Mouse (Mus musculus) heart, embryonic 11.5 days (tissue): ENCODE measurements around the gene Slc25a13. TPM values are rescaled to one million over a fixed set of nuclear protein-coding genes. Genes with fewer than 3 reads are reported as not detected.
"Not testable (repeated sequence)": the region's sequence is repeated elsewhere in the genome, so short reads cannot be mapped to it uniquely, and the experiment has no call there.

ENCODE experiments used
- ATAC-seq: fragments of 200-750 bp; cut with Nextera tagmentation; replicated peaks from 2 replicates; pipeline ENCODE4 v1.8.0; 2017; ENCODE audit warnings: moderate library complexity; ENCODE audit not compliant: insufficient number of reproducible peaks, low FRiP score, low TSS enrichment
- H3K27ac ChIP-seq: fragments of 300-500 bp; sonication (generic); 2 replicates; pipeline ENCODE4 v1.5.1; 2014; ENCODE audit warnings: mild to moderate bottlenecking, low read depth, low read length
- H3K27me3 ChIP-seq: fragments of 300-500 bp; sonication (generic); 2 replicates; pipeline ENCODE4 v1.6.1; 2014; ENCODE audit warnings: mild to moderate bottlenecking, low read length, mixed read lengths; ENCODE audit not compliant: control insufficient read depth, insufficient read depth
- H3K36me3 ChIP-seq: fragments of 300-500 bp; sonication (generic); 2 replicates; pipeline ENCODE4 v1.6.1; 2014; ENCODE audit warnings: mild to moderate bottlenecking, low read length, moderate library complexity, mixed read lengths; ENCODE audit not compliant: control insufficient read depth, insufficient read depth
- H3K4me1 ChIP-seq: fragments of 300-500 bp; sonication (generic); 2 replicates; pipeline ENCODE4 v1.6.1; 2014; ENCODE audit warnings: low read length; ENCODE audit not compliant: control insufficient read depth, insufficient read depth
- H3K4me2 ChIP-seq: fragments of 300-500 bp; sonication (generic); 2 replicates; pipeline ENCODE4 v1.6.1; 2014; ENCODE audit warnings: mild to moderate bottlenecking, moderate library complexity
- H3K4me3 ChIP-seq: fragments of 300-500 bp; sonication (generic); 2 replicates; pipeline ENCODE4 v1.5.1; 2014; ENCODE audit warnings: low read depth, low read length
- H3K9ac ChIP-seq: fragments of 300-500 bp; sonication (generic); 2 replicates; pipeline ENCODE4 v1.6.1; 2014; ENCODE audit warnings: mild to moderate bottlenecking, low read depth, low read length, moderate library complexity
- H3K9me3 ChIP-seq: fragments of 300-500 bp; sonication (generic); replicated peaks from 2 replicates; pipeline ENCODE4 v1.6.1; 2016; ENCODE audit warnings: low read length; ENCODE audit not compliant: control insufficient read depth
- WGBS: fragments of 180-500 bp; shearing (Covaris S2); extraction: QIAGEN DNeasy Blood & Tissue Kit; methylation state at CpG from one replicate; pipeline ENCODE4 v1.1.7; 2014; ENCODE audit not compliant: insufficient replicate concordance; 5-methylcytosine and 5-hydroxymethylcytosine counted together
- polyA plus RNA-seq: library from polyadenylated mRNA; unstranded; fragments of >200 nt; fragmentation: Nextera tagmentation; extraction: Ambion mirVana; gene quantifications from 2 replicates; pipeline ENCODE4 v1.2.1, GENCODE M21; 2014

The Slc25a13 gene
- polyA plus RNA-seq, 1 experiment from 2014 or later = 59.4 TPM

GRCm38 (mm10) chr6:6185735-6186068 is 31.3 kb downstream of the Slc25a13 start:
- Histone ChIP-seq H3K4me3 (no peak overlapping the region), H3K27ac (peak overlapping the region; percentile 23), H3K9me3 (no peaks in the 10 kb centered on the region), H3K4me1 (peaks cover 13% of the 10 kb centered on the region), H3K36me3 (no peaks in the 10 kb centered on the region; the same call in 1 of the 2 replicates), H3K9ac (no peak overlapping the region), H3K27me3 (no peaks in the 10 kb centered on the region), H3K4me2 (no peak overlapping the region)
- WGBS = 27% methylated on average over 3 of the region's 3 CpGs
- ATAC-seq = no peak; the same call in 1 of the 2 replicates

- Histone ChIP-seq H3K27ac (peak overlapping the region; percentile 23), H3K4me1 (peaks cover 13% of the 10 kb centered on the region), H3K36me3 (no peaks in the 10 kb centered on the region; the same call in 1 of the 2 replicates), H3K9ac (no peak overlapping the region), H3K9me3 (no peaks in the 10 kb centered on the region), H3K4me2 (no peak overlapping the region), H3K27me3 (no peaks in the 10 kb centered on the region), H3K4me3 (no peak overlapping the region)
- peak; percentile 73 for ATAC-seq
- WGBS = 27% methylated on average over 7 of the region's 7 CpGs
These were observed 31.8 kb downstream of the Slc25a13 start for GRCm38 (mm10) chr6:6184921-6185734.

GRCm38 (mm10) chr6:6183601-6184000 is 33.4 kb downstream of the Slc25a13 start:
- ATAC-seq = 0 out of 2 replicates have a peak, but pooled peaks have one; percentile 29
- WGBS = 12% methylated on average over 8 of the region's 8 CpGs
- Histone ChIP-seq H3K9ac (no peak overlapping the region), H3K27me3 (no peaks in the 10 kb centered on the region), H3K4me2 (peak overlapping the region; percentile 41), H3K4me3 (no peak overlapping the region), H3K9me3 (no peaks in the 10 kb centered on the region), H3K36me3 (peaks cover 4% of the 10 kb centered on the region; the same call in 1 of the 2 replicates), H3K4me1 (peaks cover 13% of the 10 kb centered on the region), H3K27ac (peak overlapping the region; percentile 64)

GRCm38 (mm10) chr6:6182191-6182590 is 34.8 kb downstream of the Slc25a13 start:
- Histone ChIP-seq H3K27ac (no peak overlapping the region), H3K4me3 (no peak overlapping the region), H3K9me3 (no peaks in the 10 kb centered on the region), H3K36me3 (peaks cover 5% of the 10 kb centered on the region; the same call in 1 of the 2 replicates), H3K4me1 (peaks cover 13% of the 10 kb centered on the region), H3K9ac (no peak overlapping the region), H3K27me3 (no peaks in the 10 kb centered on the region), H3K4me2 (no peak overlapping the region)
- no peak for ATAC-seq
- 91% methylated on average over 7 of the region's 7 CpGs for WGBS

GRCm38 (mm10) chr6:6178341-6178740 is 38.6 kb downstream of the Slc25a13 start:
- H3K4me2 ChIP-seq, H3K36me3 ChIP-seq, H3K9ac ChIP-seq, H3K27ac ChIP-seq, H3K4me3 ChIP-seq, ATAC-seq, H3K9me3 ChIP-seq, H3K27me3 ChIP-seq: not testable (repeated sequence)
- 92% methylated on average over 15 of the region's 15 CpGs for WGBS
- H3K4me1 ChIP-seq = peaks cover 17% of the 10 kb centered on the region

- no peak overlapping the region for H3K4me2 ChIP-seq
- 53% methylated on average over 5 of the region's 5 CpGs for WGBS
- H3K27ac ChIP-seq = no peak overlapping the region
These were observed 41.5 kb downstream of the Slc25a13 start for GRCm38 (mm10) chr6:6175350-6175971.

GRCm38 (mm10) chr6:6173935-6174561 is 42.9 kb downstream of the Slc25a13 start:
- Histone ChIP-seq H3K4me1 (peaks cover 23% of the 10 kb centered on the region), H3K4me2 (no peak overlapping the region), H3K9ac (no peak overlapping the region), H3K9me3 (no peaks in the 10 kb centered on the region), H3K36me3 (0 out of 2 replicates have a peak, but pooled peaks cover 5% of the 10 kb centered on the region), H3K4me3 (no peak overlapping the region), H3K27ac (no peak overlapping the region), H3K27me3 (no peaks in the 10 kb centered on the region)
- ATAC-seq = no peak
- WGBS = 42% methylated on average over 9 of the region's 9 CpGs

More at GRCm38 (mm10) chr6:6175350-6175971, 41.5 kb downstream of the Slc25a13 start:
- 0 out of 2 replicates have a peak, but pooled peaks cover 5% of the 10 kb centered on the region for H3K36me3 ChIP-seq
- H3K9ac ChIP-seq = no peak overlapping the region
- H3K9me3 ChIP-seq = no peaks in the 10 kb centered on the region
- ATAC-seq = no peak
- no peaks in the 10 kb centered on the region for H3K27me3 ChIP-seq
- H3K4me3 ChIP-seq = no peak overlapping the region
- H3K4me1 ChIP-seq = peaks cover 21% of the 10 kb centered on the region

- WGBS = 45% methylated on average over 15 of the region's 15 CpGs
- Histone ChIP-seq H3K9ac (no peak overlapping the region), H3K27me3 (no peaks in the 10 kb centered on the region), H3K27ac (no peak overlapping the region), H3K4me3 (no peak overlapping the region), H3K9me3 (no peaks in the 10 kb centered on the region), H3K36me3 (no peaks in the 10 kb centered on the region), H3K4me1 (peaks cover 30% of the 10 kb centered on the region), H3K4me2 (no peak overlapping the region)
- ATAC-seq = no peak
These were observed 43.6 kb downstream of the Slc25a13 start for GRCm38 (mm10) chr6:6173166-6173934.
